Mouse (Mus musculus) thymus, postnatal 0 days (tissue): Measurements from ENCODE around the gene Mapkap1. TPM values are rescaled to one million over a fixed set of nuclear protein-coding genes. Genes with fewer than 3 reads are reported as not detected.

Experiments
- polyA plus RNA-seq: library from polyadenylated mRNA; unstranded; fragments of >200 nt; fragmentation: Nextera tagmentation; extraction: Ambion mirVana; gene quantifications from 2 replicates; pipeline ENCODE4 v1.2.1, GENCODE M21; 2015

Mapkap1 gene
- polyA plus RNA-seq, 1 experiment from 2014 or later: 103 TPM

Other genes starting within 250 kb of the Mapkap1 start
- gene Pbx3, start 33.6 kb upstream of the Mapkap1 start, polyA plus RNA-seq: 3.2 and 3.6 TPM in 2 replicates